Mouse (Mus musculus) lung, adult 2 months (tissue): Measurements from ENCODE around the gene Wdr17. TPM values are rescaled to one million over a fixed set of nuclear protein-coding genes. Genes with fewer than 3 reads are reported as not detected.

ENCODE experiments used
- DNase-seq: peaks from one replicate; pipeline ENCODE4 v3.0.0; 2022
- H3K4me1 ChIP-seq: fragments of 200-500 bp; 2 replicates; pipeline ENCODE4 v1.6.1; 2011; ENCODE audit warnings: low read length; ENCODE audit not compliant: control insufficient read depth, insufficient read depth
- H3K4me3 ChIP-seq: fragments of 200-500 bp; replicated peaks from 2 replicates; pipeline ENCODE3; 2011; ENCODE audit warnings: low read depth, mild to moderate bottlenecking, control low read depth, low read length; ENCODE audit errors: extremely low read depth
- CTCF ChIP-seq: fragments of 200-500 bp; IDR thresholded peaks from 2 replicates; pipeline ENCODE4 v1.5.1; 2011; ENCODE audit warnings: mild to moderate bottlenecking, low read length, control low read depth; ENCODE audit not compliant: insufficient read depth
- POLR2A ChIP-seq: fragments of 200-500 bp; IDR thresholded peaks from 2 replicates; pipeline ENCODE4 v1.6.1; 2011; ENCODE audit warnings: low read depth, mild to moderate bottlenecking, control low read depth, low read length, borderline replicate concordance; ENCODE audit errors: extremely low read depth
- WGBS: fragments of 180-500 bp; shearing (Covaris S2); methylation state at CpG from one replicate; pipeline ENCODE4 v1.1.7; 2018; 5-methylcytosine and 5-hydroxymethylcytosine counted together
- polyA plus RNA-seq: library from polyadenylated mRNA; depleted of rRNA; stranded (reverse); fragments of >200 nt; gene quantifications from 2 replicates; pipeline ENCODE4 v1.2.3, GENCODE M21; 2012

Wdr17 gene
- polyA plus RNA-seq, 1 experiment: not detected

- WGBS: 91% methylated on average over 6 of the region's 6 CpGs
- DNase-seq: no peak
- Histone ChIP-seq H3K4me1 (no peaks in the 10 kb centered on the region), H3K4me3 (no peak overlapping the region)
- TF ChIP-seq CTCF: no peak
- TF ChIP-seq POLR2A: no peak
These were observed 80.8 kb downstream of the Wdr17 start for GRCm38 (mm10) chr8:54806173-54806572.

GRCm38 (mm10) chr8:54792699-54793061 lies 94.3 kb downstream of the Wdr17 start:
- no peaks in the 10 kb centered on the region for H3K4me1 ChIP-seq
- H3K4me3 ChIP-seq: no peak overlapping the region
- DNase-seq: no peak
- no peak for TF ChIP-seq CTCF
- TF ChIP-seq POLR2A: no peak
- 80% methylated on average over 2 of the region's 2 CpGs for WGBS

- H3K4me1 ChIP-seq: no peaks in the 10 kb centered on the region
- DNase-seq: no peak
- 65% methylated on average over 2 of the region's 2 CpGs for WGBS
- TF ChIP-seq POLR2A: no peak
- no peak for TF ChIP-seq CTCF
- H3K4me3 ChIP-seq: no peak overlapping the region
These were observed 94.9 kb downstream of the Wdr17 start for GRCm38 (mm10) chr8:54791858-54792698.

- TF ChIP-seq POLR2A (no peak), CTCF (no peak)
- H3K4me3 ChIP-seq: peak overlapping the region; percentile 27
- H3K4me1 ChIP-seq: no peaks in the 10 kb centered on the region
- WGBS: 11% methylated on average over 16 of the region's 16 CpGs
- DNase-seq: no peak
These were observed 106.6 kb downstream of the Wdr17 start for GRCm38 (mm10) chr8:54780134-54780942.

- 1% methylated on average over 23 of the region's 23 CpGs for WGBS
- TF ChIP-seq CTCF (no peak), POLR2A (no peak)
- H3K4me1 ChIP-seq: no peaks in the 10 kb centered on the region
- peak; percentile 8 for DNase-seq
- no peak overlapping the region for H3K4me3 ChIP-seq
These were observed 107.5 kb downstream of the Wdr17 start for GRCm38 (mm10) chr8:54779317-54780133.

- H3K4me1 ChIP-seq: no peaks in the 10 kb centered on the region
- no peak for DNase-seq
- TF ChIP-seq CTCF: no peak
- TF ChIP-seq POLR2A: no peak
- no peak overlapping the region for H3K4me3 ChIP-seq
These were observed 110.0 kb downstream of the Wdr17 start for GRCm38 (mm10) chr8:54777012-54777411.

GRCm38 (mm10) chr8:54776241-54776640 lies 110.7 kb downstream of the Wdr17 start:
- no peak overlapping the region for H3K4me3 ChIP-seq
- TF ChIP-seq POLR2A (no peak), CTCF (no peak)
- DNase-seq: no peak
- H3K4me1 ChIP-seq: no peaks in the 10 kb centered on the region

- Histone ChIP-seq H3K4me1 (no peaks in the 10 kb centered on the region), H3K4me3 (no peak overlapping the region)
- TF ChIP-seq POLR2A: no peak
- no peak for TF ChIP-seq CTCF
- DNase-seq: no peak
- 88% methylated on average over 1 of the region's 1 CpGs for WGBS
These were observed 129.3 kb downstream of the Wdr17 start for GRCm38 (mm10) chr8:54757646-54758045.

GRCm38 (mm10) chr8:54736660-54737312 lies 150.2 kb downstream of the Wdr17 start:
- no peak for DNase-seq
- TF ChIP-seq CTCF: no peak
- TF ChIP-seq POLR2A: no peak
- Histone ChIP-seq H3K4me3 (no peak overlapping the region), H3K4me1 (no peaks in the 10 kb centered on the region)
- 50% methylated on average over 5 of the region's 5 CpGs for WGBS
